Mouse (Mus musculus) retina, postnatal 7 days (tissue): Measurements from ENCODE around the gene Vav1.
A peak's percentile ranks its signal among the peaks of the same experiment; 100 is the strongest.

ENCODE experiments used
- DNase-seq: peaks from one replicate; pipeline ENCODE4 v3.0.0-alpha.2; 2012; ENCODE audit warnings: low read depth, low spot score

The Vav1 gene

GRCm38 (mm10) chr17:57335673-57336303 is 56.9 kb downstream of the Vav1 start:
- peak; percentile 82 for DNase-seq

- no peak for DNase-seq
Measured at GRCm38 (mm10) chr17:57337996-57338395, 59.1 kb downstream of the Vav1 start.

- no peak for DNase-seq
Measured at GRCm38 (mm10) chr17:57339298-57339697, 60.4 kb downstream of the Vav1 start.

GRCm38 (mm10) chr17:57341568-57341967 is 62.7 kb downstream of the Vav1 start:
- no peak for DNase-seq

GRCm38 (mm10) chr17:57344029-57344707 is 65.3 kb downstream of the Vav1 start:
- no peak for DNase-seq

GRCm38 (mm10) chr17:57347017-57347416 is 68.1 kb downstream of the Vav1 start:
- no peak for DNase-seq

- no peak for DNase-seq
Measured at GRCm38 (mm10) chr17:57347781-57348180, 68.9 kb downstream of the Vav1 start.

GRCm38 (mm10) chr17:57349067-57349466 is 70.2 kb downstream of the Vav1 start:
- DNase-seq = no peak

GRCm38 (mm10) chr17:57350212-57350611 is 71.3 kb downstream of the Vav1 start:
- no peak for DNase-seq

GRCm38 (mm10) chr17:57351107-57351506 is 72.2 kb downstream of the Vav1 start:
- no peak for DNase-seq

GRCm38 (mm10) chr17:57358441-57358840 is 79.5 kb downstream of the Vav1 start, which contains the start of gene Adgre1:
Gene Adgre1 (plus strand): TSS chr17:57358691.
- no peak for DNase-seq

GRCm38 (mm10) chr17:57359485-57360241 is 80.8 kb downstream of the Vav1 start:
- no peak for DNase-seq
